Mouse (Mus musculus) neural tube, embryonic 14.5 days (tissue): ENCODE data around the gene Cenpa. TPM values are rescaled to one million over a fixed set of nuclear protein-coding genes. Genes with fewer than 3 reads are reported as not detected.
A peak's percentile ranks its signal among the peaks of the same experiment; 100 is the strongest.

Experiments used
- ATAC-seq: fragments of 200-750 bp; cut with Nextera tagmentation; 2 replicates; pipeline ENCODE4 v1.8.0; 2017; ENCODE audit warnings: low read depth, mild to moderate bottlenecking, moderate TSS enrichment, moderate library complexity
- H3K27ac ChIP-seq: fragments of 300-500 bp; sonication (generic); 2 replicates; pipeline ENCODE4 v1.5.1; 2014; ENCODE audit warnings: low read depth, mild to moderate bottlenecking, control low read depth, low read length, moderate library complexity, mixed read lengths
- H3K27me3 ChIP-seq: fragments of 300-500 bp; sonication (generic); 2 replicates; pipeline ENCODE4 v1.6.1; 2014; ENCODE audit warnings: low read length; ENCODE audit not compliant: control insufficient read depth, insufficient read depth
- H3K36me3 ChIP-seq: fragments of 300-500 bp; sonication (generic); 2 replicates; pipeline ENCODE4 v1.6.1; 2014; ENCODE audit warnings: low read length, mixed read lengths; ENCODE audit not compliant: control insufficient read depth, insufficient read depth
- H3K4me1 ChIP-seq: fragments of 300-500 bp; sonication (generic); 2 replicates; pipeline ENCODE4 v1.6.1; 2014; ENCODE audit warnings: low read length; ENCODE audit not compliant: control insufficient read depth, insufficient read depth
- H3K4me2 ChIP-seq: fragments of 300-500 bp; sonication (generic); 2 replicates; pipeline ENCODE4 v1.6.1; 2014; ENCODE audit warnings: mild to moderate bottlenecking, low read depth, low read length, control low read depth
- H3K4me3 ChIP-seq: fragments of 300-500 bp; sonication (generic); 2 replicates; pipeline ENCODE4 v1.5.1; 2014; ENCODE audit warnings: low read depth, low read length, control low read depth, mixed read lengths
- H3K9ac ChIP-seq: fragments of 300-500 bp; sonication (generic); replicated peaks from 2 replicates; pipeline ENCODE4 v1.6.1; 2014; ENCODE audit warnings: low read depth, mild to moderate bottlenecking, control low read depth, low read length, mixed read lengths
- H3K9me3 ChIP-seq: fragments of 300-500 bp; sonication (generic); 2 replicates; pipeline ENCODE4 v1.6.1; 2016; ENCODE audit warnings: low read length; ENCODE audit not compliant: control insufficient read depth
- WGBS: fragments of 180-500 bp; shearing (Covaris S2); extraction: QIAGEN DNeasy Blood & Tissue Kit; methylation state at CpG from one replicate; pipeline ENCODE4 v1.1.7; 2014; 5-methylcytosine and 5-hydroxymethylcytosine counted together
- polyA plus RNA-seq: library from polyadenylated mRNA; unstranded; fragments of >200 nt; fragmentation: Nextera tagmentation; extraction: Ambion mirVana; gene quantifications from 2 replicates; pipeline ENCODE4 v1.2.1, GENCODE M21; 2014

Gene Cenpa
- polyA plus RNA-seq, 1 experiment from 2014 or later, result 23.7 TPM

- Histone ChIP-seq H3K9ac (no peak overlapping the region), H3K4me2 (no peak overlapping the region), H3K27ac (no peak overlapping the region), H3K4me3 (no peak overlapping the region), H3K27me3 (no peaks in the 10 kb centered on the region), H3K4me1 (no peaks in the 10 kb centered on the region), H3K36me3 (no peaks in the 10 kb centered on the region), H3K9me3 (no peaks in the 10 kb centered on the region)
- no peak for ATAC-seq
- 78% methylated on average over 1 of the region's 1 CpGs for WGBS
Observed at GRCm38 (mm10) chr5:30632134-30632533, 34.4 kb upstream of the Cenpa start.

GRCm38 (mm10) chr5:30636994-30637393 is 29.6 kb upstream of the Cenpa start:
- Histone ChIP-seq H3K4me2 (no peak overlapping the region), H3K9me3 (no peaks in the 10 kb centered on the region), H3K4me1 (no peaks in the 10 kb centered on the region), H3K9ac (no peak overlapping the region), H3K27me3 (no peaks in the 10 kb centered on the region), H3K4me3 (no peak overlapping the region), H3K36me3 (no peaks in the 10 kb centered on the region), H3K27ac (no peak overlapping the region)
- 38% methylated on average over 7 of the region's 7 CpGs for WGBS
- no peak for ATAC-seq

- 5% methylated on average over 6 of the region's 6 CpGs for WGBS
- H3K9ac ChIP-seq, result no peak overlapping the region
- peak; percentile 66; the same call in 1 of the 2 replicates for ATAC-seq
Observed at GRCm38 (mm10) chr5:30638041-30638440, 28.5 kb upstream of the Cenpa start.

GRCm38 (mm10) chr5:30643477-30644179 is 22.9 kb upstream of the Cenpa start:
- Histone ChIP-seq H3K27ac (no peak overlapping the region), H3K4me1 (peaks cover 12% of the 10 kb centered on the region), H3K27me3 (no peaks in the 10 kb centered on the region), H3K9ac (no peak overlapping the region), H3K36me3 (no peaks in the 10 kb centered on the region), H3K4me2 (no peak overlapping the region), H3K4me3 (no peak overlapping the region), H3K9me3 (no peaks in the 10 kb centered on the region)
- 71% methylated on average over 5 of the region's 5 CpGs for WGBS
- no peak for ATAC-seq

More at GRCm38 (mm10) chr5:30638041-30638440, 28.5 kb upstream of the Cenpa start:
- Histone ChIP-seq H3K4me1 (no peaks in the 10 kb centered on the region), H3K36me3 (no peaks in the 10 kb centered on the region), H3K9me3 (no peaks in the 10 kb centered on the region), H3K27me3 (no peaks in the 10 kb centered on the region), H3K4me3 (no peak overlapping the region), H3K4me2 (no peak overlapping the region), H3K27ac (no peak overlapping the region)

GRCm38 (mm10) chr5:30646036-30646435 is 20.5 kb upstream of the Cenpa start:
- H3K4me2 ChIP-seq, result no peak overlapping the region
- no peak for ATAC-seq
- no peaks in the 10 kb centered on the region for H3K36me3 ChIP-seq
- H3K4me1 ChIP-seq, result peaks cover 20% of the 10 kb centered on the region
- no peaks in the 10 kb centered on the region for H3K9me3 ChIP-seq
- whole genome bisulfite sequencing, result 55% methylated on average over 2 of the region's 2 CpGs
- H3K4me3 ChIP-seq, result no peak overlapping the region
- H3K9ac ChIP-seq, result no peak overlapping the region
- H3K27ac ChIP-seq, result no peak overlapping the region
- no peaks in the 10 kb centered on the region for H3K27me3 ChIP-seq

GRCm38 (mm10) chr5:30647396-30647795 is 19.2 kb upstream of the Cenpa start:
- H3K9ac ChIP-seq, result peak overlapping the region; percentile 59
- H3K27me3 ChIP-seq, result no peaks in the 10 kb centered on the region
- H3K9me3 ChIP-seq, result no peaks in the 10 kb centered on the region
- 12% methylated on average over 9 of the region's 9 CpGs for WGBS
- ATAC-seq, result no peak
- peak overlapping the region; percentile 65 for H3K4me3 ChIP-seq
- H3K4me2 ChIP-seq, result peak overlapping the region; percentile 71
- H3K27ac ChIP-seq, result peak overlapping the region; percentile 8; the same call in 1 of the 2 replicates
- H3K36me3 ChIP-seq, result no peaks in the 10 kb centered on the region
- H3K4me1 ChIP-seq, result peaks cover 20% of the 10 kb centered on the region

GRCm38 (mm10) chr5:30647815-30648560 is 18.6 kb upstream of the Cenpa start, which contains the start of gene Slc35f6:
Slc35f6 (plus strand) TSS chr5:30647933.
- peak within 1 kb of the TSS; percentile 65 for H3K4me3 ChIP-seq
- H3K36me3 ChIP-seq, result no peaks in the 10 kb centered on the region
- H3K27me3 ChIP-seq, result no peaks in the 10 kb centered on the region
- H3K27ac ChIP-seq, result peak within 1 kb of the TSS; percentile 8; the same call in 1 of the 2 replicates
- H3K9me3 ChIP-seq, result no peaks in the 10 kb centered on the region
- peak; percentile 96 for ATAC-seq
- peak within 1 kb of the TSS; percentile 71 for H3K4me2 ChIP-seq
- peak within 1 kb of the TSS; percentile 59 for H3K9ac ChIP-seq
- peaks cover 20% of the 10 kb centered on the region for H3K4me1 ChIP-seq
- WGBS, result under 1% methylated on average over 38 of the region's 38 CpGs

- Histone ChIP-seq H3K9me3 (no peaks in the 10 kb centered on the region), H3K4me2 (no peak overlapping the region), H3K4me3 (no peak overlapping the region), H3K9ac (no peak overlapping the region), H3K36me3 (no peaks in the 10 kb centered on the region), H3K27ac (no peak overlapping the region), H3K4me1 (peaks cover 20% of the 10 kb centered on the region), H3K27me3 (no peaks in the 10 kb centered on the region)
- 68% methylated on average over 4 of the region's 4 CpGs for WGBS
- no peak for ATAC-seq
Observed at GRCm38 (mm10) chr5:30649558-30649957, 17.0 kb upstream of the Cenpa start.

GRCm38 (mm10) chr5:30650756-30651155 is 15.8 kb upstream of the Cenpa start:
- H3K4me3 ChIP-seq, result no peak overlapping the region
- H3K36me3 ChIP-seq, result peaks cover 9% of the 10 kb centered on the region; the same call in 1 of the 2 replicates
- H3K9ac ChIP-seq, result no peak overlapping the region
- H3K27ac ChIP-seq, result no peak overlapping the region
- WGBS, result 90% methylated on average over 3 of the region's 3 CpGs
- no peaks in the 10 kb centered on the region for H3K27me3 ChIP-seq
- no peak for ATAC-seq
- H3K9me3 ChIP-seq, result no peaks in the 10 kb centered on the region
- H3K4me1 ChIP-seq, result peaks cover 20% of the 10 kb centered on the region
- no peak overlapping the region for H3K4me2 ChIP-seq
